Mouse (Mus musculus) limb, embryonic 14.5 days (tissue): ENCODE results near the gene Orai2. TPM values are rescaled to one million over a fixed set of nuclear protein-coding genes. Genes with fewer than 3 reads are reported as not detected.
"Not testable (repeated sequence)": the region's sequence is repeated elsewhere in the genome, so short reads cannot be mapped to it uniquely, and the experiment has no call there.

ENCODE experiments used
- ATAC-seq: fragments of 200-750 bp; cut with Nextera tagmentation; 2 replicates; pipeline ENCODE4 v1.8.0; 2017; ENCODE audit warnings: low read depth, moderate number of reproducible peaks, moderate TSS enrichment; ENCODE audit not compliant: low FRiP score
- DNase-seq: peaks from one replicate; pipeline ENCODE4 v3.0.0-alpha.2; 2015; ENCODE audit warnings: low spot score
- H3K27ac ChIP-seq: fragments of 300-500 bp; sonication (generic); replicated peaks from 2 replicates; pipeline ENCODE4 v1.5.1; 2014; ENCODE audit warnings: low read depth, mild to moderate bottlenecking, low read length, moderate library complexity, mixed read lengths
- H3K27me3 ChIP-seq: fragments of 300-500 bp; sonication (generic); 2 replicates; pipeline ENCODE4 v1.6.1; 2014; ENCODE audit warnings: low read length, mixed read lengths; ENCODE audit not compliant: control insufficient read depth, insufficient read depth
- H3K36me3 ChIP-seq: fragments of 300-500 bp; sonication (generic); 2 replicates; pipeline ENCODE4 v1.6.1; 2014; ENCODE audit warnings: mild to moderate bottlenecking, low read length, moderate library complexity, mixed read lengths; ENCODE audit not compliant: control insufficient read depth, insufficient read depth
- H3K4me1 ChIP-seq: fragments of 300-500 bp; sonication (generic); 2 replicates; pipeline ENCODE4 v1.6.1; 2014; ENCODE audit warnings: antibody characterized with exemption, low read length, mixed read lengths; ENCODE audit not compliant: control insufficient read depth, insufficient read depth
- H3K4me2 ChIP-seq: fragments of 300-500 bp; sonication (generic); replicated peaks from 2 replicates; pipeline ENCODE4 v1.6.1; 2014; ENCODE audit warnings: low read depth, mild to moderate bottlenecking, low read length, moderate library complexity; ENCODE audit not compliant: severe bottlenecking
- H3K4me3 ChIP-seq: fragments of 300-500 bp; sonication (generic); replicated peaks from 2 replicates; pipeline ENCODE4 v1.5.1; 2014; ENCODE audit warnings: low read length
- H3K9ac ChIP-seq: fragments of 300-500 bp; sonication (generic); 2 replicates; pipeline ENCODE4 v1.6.1; 2014; ENCODE audit warnings: mild to moderate bottlenecking, low read depth, low read length, moderate library complexity; ENCODE audit not compliant: severe bottlenecking
- H3K9me3 ChIP-seq: fragments of 300-500 bp; sonication (generic); 2 replicates; pipeline ENCODE4 v1.6.1; 2016; ENCODE audit warnings: low read length; ENCODE audit not compliant: control insufficient read depth
- POLR2A ChIP-seq: fragments of 200-500 bp; IDR thresholded peaks from 2 replicates; pipeline ENCODE4 v1.8.0; 2012; ENCODE audit warnings: inconsistent platforms, mild to moderate bottlenecking, moderate library complexity, borderline replicate concordance; ENCODE audit not compliant: insufficient read depth, insufficient read length; ENCODE audit errors: extremely low read depth
- WGBS: fragments of 180-500 bp; shearing (Covaris S2); extraction: QIAGEN DNeasy Blood & Tissue Kit; methylation state at CpG from one replicate; pipeline ENCODE4 v1.1.7; 2014; 5-methylcytosine and 5-hydroxymethylcytosine counted together
- polyA plus RNA-seq, 2 experiments: library from polyadenylated mRNA; depleted of rRNA in 1 of 2; stranded (reverse) in 1 of 2; unstranded in 1 of 2; fragments of >200 nt; fragmentation: Nextera tagmentation in 1 of 2; extraction: Ambion mirVana in 1 of 2; gene quantifications; 2 replicates each; pipeline versions ENCODE4 v1.2.1 to v1.2.3; 2012 to 2014

The Orai2 gene
- polyA plus RNA-seq, 2 experiments = 9.0 to 13.7 TPM

DNA sequence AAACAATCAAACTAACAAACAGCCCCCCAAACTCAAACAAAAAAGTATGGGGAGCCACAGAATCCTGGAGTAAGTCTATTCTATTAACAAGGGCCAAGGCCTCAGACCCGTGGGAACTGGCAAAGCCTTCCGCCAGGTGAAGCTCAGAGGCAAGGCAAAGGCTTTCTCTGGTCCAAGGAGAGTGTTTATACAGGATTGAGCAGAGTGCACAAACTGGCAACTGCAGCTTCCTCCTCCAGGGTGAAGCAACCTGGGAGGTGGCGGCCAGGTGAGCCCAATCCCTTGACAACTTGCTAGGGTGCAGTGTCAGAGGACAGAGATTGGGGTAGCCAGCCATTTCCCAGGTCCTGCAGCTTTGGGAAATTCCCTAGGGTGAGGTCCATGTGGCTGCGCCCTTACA lies 3.2 kb downstream of the Orai2 start:
- Histone ChIP-seq H3K36me3 (no peaks in the 10 kb centered on the region; the same call in 1 of the 2 replicates), H3K9ac (no peak overlapping the region), H3K4me1 (peaks cover 7% of the 10 kb centered on the region), H3K27ac (no peak overlapping the region), H3K4me3 (no peak overlapping the region), H3K27me3 (no peaks in the 10 kb centered on the region), H3K4me2 (no peak overlapping the region), H3K9me3 (no peaks in the 10 kb centered on the region)
- WGBS = 91% methylated on average over 4 of the region's 4 CpGs
- no peak for ATAC-seq
- no peak for DNase-seq
- no peak for TF ChIP-seq POLR2A

DNA sequence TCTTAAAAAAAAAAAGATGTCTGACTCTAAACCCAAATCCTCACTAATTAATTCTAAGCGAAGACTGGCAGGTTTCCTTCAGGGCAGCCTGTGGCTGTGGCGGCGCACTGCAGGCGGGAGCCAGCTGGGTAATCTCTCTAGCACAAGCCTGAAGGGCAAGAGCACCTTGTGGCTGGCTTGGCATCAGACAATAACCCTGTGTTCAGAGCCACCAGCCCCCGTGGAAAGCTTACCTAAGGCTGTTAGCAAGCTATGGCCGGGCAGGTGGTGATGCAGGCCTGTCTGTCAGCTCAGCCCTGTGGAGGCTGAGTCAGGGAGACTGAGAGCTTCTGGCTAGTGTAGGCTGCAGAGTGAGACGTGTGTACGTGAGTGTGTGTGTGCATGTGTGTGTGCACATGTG lies 5.3 kb downstream of the Orai2 start:
- no peak for TF ChIP-seq POLR2A
- H3K9me3 ChIP-seq = no peaks in the 10 kb centered on the region
- DNase-seq = no peak
- H3K4me3 ChIP-seq = no peak overlapping the region
- ATAC-seq = no peak
- H3K27me3 ChIP-seq = no peaks in the 10 kb centered on the region
- no peaks in the 10 kb centered on the region; the same call in 1 of the 2 replicates for H3K36me3 ChIP-seq
- no peak overlapping the region for H3K27ac ChIP-seq
- no peak overlapping the region for H3K4me2 ChIP-seq
- WGBS = 70% methylated on average over 8 of the region's 8 CpGs
- H3K9ac ChIP-seq = no peak overlapping the region
- H3K4me1 ChIP-seq = peaks cover 3% of the 10 kb centered on the region; the same call in 1 of the 2 replicates

DNA sequence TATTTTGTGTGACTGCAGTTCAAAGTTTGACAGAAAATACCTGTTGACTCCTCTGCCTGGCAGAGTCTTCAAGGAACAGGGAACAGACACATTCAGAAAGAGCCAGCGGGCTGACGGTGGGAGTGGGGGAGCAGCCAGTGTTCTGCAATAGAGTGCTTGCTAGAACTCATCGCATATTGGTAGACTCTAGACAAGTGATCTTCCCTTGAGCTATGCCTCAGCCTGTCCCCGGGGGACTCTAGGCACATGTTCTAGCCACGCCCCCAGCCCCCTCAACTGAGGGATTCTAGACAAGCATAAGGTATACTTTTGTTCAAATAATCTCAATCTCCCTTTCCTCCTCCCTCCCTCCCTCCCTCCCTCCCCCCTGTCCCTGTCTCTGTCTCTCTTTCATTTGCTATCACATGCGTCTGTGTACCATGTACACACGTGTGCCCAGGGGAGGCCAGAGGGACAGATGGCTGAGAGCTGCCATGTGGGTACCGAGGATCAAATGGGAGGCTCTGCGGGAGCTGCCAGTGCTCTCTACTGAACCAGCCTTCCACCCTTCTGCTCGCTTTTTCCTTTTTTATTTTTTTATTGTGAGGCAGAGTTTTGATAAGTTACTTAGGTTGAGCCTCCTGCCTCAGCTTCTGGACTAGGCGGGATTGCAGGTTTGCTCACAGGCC lies 6.6 kb downstream of the Orai2 start:
- Histone ChIP-seq H3K36me3 (no peaks in the 10 kb centered on the region; the same call in 1 of the 2 replicates), H3K27me3 (no peaks in the 10 kb centered on the region), H3K27ac (no peak overlapping the region), H3K4me2 (no peak overlapping the region), H3K4me3 (no peak overlapping the region), H3K9ac (no peak overlapping the region), H3K9me3 (no peaks in the 10 kb centered on the region), H3K4me1 (no peaks in the 10 kb centered on the region)
- no peak for TF ChIP-seq POLR2A
- DNase-seq = no peak
- no peak for ATAC-seq
- WGBS = 81% methylated on average over 11 of the region's 11 CpGs

DNA sequence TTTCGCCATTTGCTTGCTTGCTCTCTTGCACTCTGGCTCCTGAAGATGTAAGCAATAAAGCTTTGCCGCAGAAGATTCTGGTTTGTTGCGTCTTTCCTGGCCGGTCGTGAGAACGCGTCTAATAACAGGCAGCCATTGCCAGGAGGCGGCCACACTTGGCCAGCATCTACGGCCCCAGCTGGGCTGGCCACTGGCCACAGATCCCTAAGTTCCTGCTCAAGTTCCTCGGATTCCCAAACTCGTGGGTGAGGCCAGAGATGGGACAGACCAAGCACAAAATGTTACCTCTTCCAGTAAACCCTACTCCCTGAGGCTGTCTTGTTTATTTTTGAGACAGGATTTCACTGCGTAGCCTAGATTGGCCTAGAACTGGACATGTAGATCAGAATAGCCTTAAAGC lies 10.4 kb downstream of the Orai2 start:
- not testable (repeated sequence) for H3K9me3 ChIP-seq, DNase-seq, H3K27ac ChIP-seq, H3K9ac ChIP-seq, H3K4me3 ChIP-seq, ATAC-seq, H3K36me3 ChIP-seq, H3K27me3 ChIP-seq, H3K4me2 ChIP-seq, H3K4me1 ChIP-seq
- 89% methylated on average over 11 of the region's 12 CpGs for WGBS

DNA sequence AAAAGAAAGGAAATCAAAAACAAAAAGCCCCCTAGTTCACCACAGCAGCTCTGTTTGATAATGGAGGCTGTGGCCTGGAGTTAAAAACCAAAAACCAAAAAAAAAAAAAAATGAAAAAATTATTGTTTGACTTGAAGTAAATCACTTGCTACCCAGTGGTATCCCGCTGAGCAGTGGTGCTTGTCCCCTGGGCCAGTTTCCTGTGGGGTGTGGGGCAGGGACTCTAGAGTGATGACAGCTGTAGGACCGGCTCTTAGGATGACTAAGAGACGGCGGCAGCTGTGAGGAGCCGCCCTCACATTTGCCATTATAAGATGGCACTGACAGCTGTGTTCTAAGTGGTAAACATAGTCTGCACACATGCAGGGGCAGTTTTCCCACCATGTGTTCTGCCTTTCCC lies 15.1 kb downstream of the Orai2 start:
- no peaks in the 10 kb centered on the region for H3K4me1 ChIP-seq
- no peaks in the 10 kb centered on the region for H3K27me3 ChIP-seq
- no peak for TF ChIP-seq POLR2A
- H3K4me3 ChIP-seq = no peak overlapping the region
- H3K36me3 ChIP-seq = no peaks in the 10 kb centered on the region
- WGBS = 91% methylated on average over 5 of the region's 5 CpGs
- no peak overlapping the region for H3K27ac ChIP-seq
- DNase-seq (no peak), ATAC-seq (no peak)
- H3K4me2 ChIP-seq = no peak overlapping the region
- H3K9me3 ChIP-seq = no peaks in the 10 kb centered on the region
- no peak overlapping the region for H3K9ac ChIP-seq

DNA sequence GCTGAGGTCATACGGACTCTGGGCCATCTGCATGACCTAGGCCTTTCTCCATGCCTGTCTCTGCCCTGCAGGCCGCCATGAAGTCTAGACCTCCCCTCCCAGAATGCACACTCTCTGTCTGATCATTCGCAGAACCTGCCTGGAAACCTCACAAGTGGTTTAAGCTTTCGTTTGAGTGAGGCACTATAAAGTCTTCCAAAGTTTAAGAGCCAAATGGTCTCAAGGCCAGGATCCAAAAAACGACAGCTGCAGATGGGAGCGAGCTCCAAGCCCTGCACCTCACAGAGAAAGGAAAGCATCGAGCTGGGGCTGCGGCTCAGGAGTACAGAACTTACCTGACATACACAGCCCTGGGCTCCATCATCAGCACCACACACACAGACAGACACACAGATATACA lies 18.1 kb downstream of the Orai2 start:
- Histone ChIP-seq H3K4me3 (no peak overlapping the region), H3K4me1 (no peaks in the 10 kb centered on the region), H3K4me2 (no peak overlapping the region), H3K9me3 (no peaks in the 10 kb centered on the region), H3K27ac (no peak overlapping the region), H3K27me3 (no peaks in the 10 kb centered on the region), H3K36me3 (no peaks in the 10 kb centered on the region), H3K9ac (no peak overlapping the region)
- DNase-seq (peak; percentile 22), ATAC-seq (no peak)
- no peak for TF ChIP-seq POLR2A
- WGBS = 66% methylated on average over 8 of the region's 8 CpGs

DNA sequence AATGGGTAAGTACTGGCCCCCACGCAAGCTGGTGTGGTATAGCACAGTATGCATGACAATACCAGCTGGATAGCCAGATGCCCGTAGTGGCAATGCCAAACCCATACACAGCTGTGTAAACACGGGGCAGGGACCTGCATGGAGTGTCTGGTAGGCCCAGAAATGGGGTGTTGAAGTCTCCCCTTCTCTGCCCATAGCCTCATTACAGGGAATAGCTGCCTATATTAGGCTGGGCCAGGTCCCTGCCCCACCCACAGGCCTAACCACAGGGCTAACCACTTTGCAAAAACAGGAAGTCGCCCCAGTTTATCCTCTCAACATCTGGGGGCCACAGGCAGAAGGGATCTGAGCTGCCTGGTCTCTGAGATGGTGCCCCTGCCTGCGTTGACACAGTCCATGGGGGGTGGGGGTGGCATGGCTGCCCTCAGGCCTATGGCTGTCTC lies 21.4 kb downstream of the Orai2 start:
- H3K4me3 ChIP-seq, H3K4me2 ChIP-seq, H3K27me3 ChIP-seq, ATAC-seq, H3K9me3 ChIP-seq, DNase-seq, H3K36me3 ChIP-seq, H3K9ac ChIP-seq, H3K27ac ChIP-seq, H3K4me1 ChIP-seq: not testable (repeated sequence)
- WGBS = 70% methylated on average over 5 of the region's 5 CpGs
